Mouse (Mus musculus) bone marrow, adult 2 months (tissue): ENCODE data around the gene Msrb1.

Source experiments
- CTCF ChIP-seq: fragments of 200-500 bp; IDR thresholded peaks from 2 replicates; pipeline ENCODE4 v1.5.1; 2011; ENCODE audit warnings: low read length, control low read depth; ENCODE audit not compliant: control insufficient read depth, insufficient read depth
- POLR2A ChIP-seq: fragments of 200-500 bp; IDR thresholded peaks from 2 replicates; pipeline ENCODE4 v1.6.1; 2011; ENCODE audit warnings: low read depth, mild to moderate bottlenecking, control low read depth, low read length, borderline replicate concordance; ENCODE audit not compliant: control insufficient read depth

GRCm38 (mm10) chr17:24689251-24690081 is 47.0 kb upstream of the Msrb1 start, which contains the start of gene Syngr3:
- TF ChIP-seq POLR2A (no peak), CTCF (no peak)
